Mouse (Mus musculus): Measurements from ENCODE around the gene Vps45.

GRCm38 (mm10) chr3:96050779-96051178 lies 7.5 kb downstream of the Vps45 start:
- TF ChIP-seq POLR2A (IDR thresholded peaks at IDR 0.05; ENCODE audit: control insufficient read depth, extremely low read depth, insufficient read depth, low read length, poor library complexity) (no peak), CTCF (IDR thresholded peaks at IDR 0.05; ENCODE audit: borderline replicate concordance, control insufficient read depth, extremely low read depth, insufficient read depth, low read length, poor library complexity) (no peak)

Data from thymus, adult 2 months (tissue).